Mouse (Mus musculus) spleen, embryonic (tissue): ENCODE measurements around the gene Xrcc6.

Source experiments
- CTCF ChIA-PET: fragments of 350-600 bp; sonication (Branson Sonifier 250); formaldehyde crosslinking; loops from one replicate; lab custom pipeline; 2022; lab: Charles Lee

The Xrcc6 gene

GRCm38 (mm10) chr15:81987646-81988045 lies at the start of gene Xrcc6:
TSS of gene Xrcc6 (plus strand) at chr15:81987835.
- CTCF ChIA-PET, result no interaction called here

GRCm38 (mm10) chr15:81938246-81938645 lies 49.4 kb upstream of the Xrcc6 start:
- CTCF ChIA-PET, result interaction anchor here (1.4 kb wide), 1 partner anchor 13 kb away, joined by 3 read pairs; no protein-coding TSS in a partner anchor

- CTCF ChIA-PET, result interaction anchor here (1.4 kb wide), 1 partner anchor 14 kb away, joined by 3 read pairs; no protein-coding TSS in a partner anchor
These were observed 48.4 kb upstream of the Xrcc6 start for GRCm38 (mm10) chr15:81939157-81939715.

- CTCF ChIA-PET, result no interaction called here
These were observed 47.9 kb upstream of the Xrcc6 start for GRCm38 (mm10) chr15:81939774-81940173.

GRCm38 (mm10) chr15:81940219-81940618 lies 47.4 kb upstream of the Xrcc6 start:
- CTCF ChIA-PET, result no interaction called here

GRCm38 (mm10) chr15:81941010-81941409 lies 46.6 kb upstream of the Xrcc6 start:
- CTCF ChIA-PET, result no interaction called here

- CTCF ChIA-PET, result interaction anchor here (0.6 to 0.7 kb wide), 2 partner anchors 116 to 206 kb away, joined by 3 read pairs; no protein-coding TSS in a partner anchor
These were observed 44.4 kb upstream of the Xrcc6 start for GRCm38 (mm10) chr15:81943176-81943749.

- CTCF ChIA-PET, result no interaction called here
These were observed 38.6 kb upstream of the Xrcc6 start for GRCm38 (mm10) chr15:81949076-81949475.

GRCm38 (mm10) chr15:81949476-81950131 lies 38.0 kb upstream of the Xrcc6 start:
- CTCF ChIA-PET, result interaction anchor here (0.6 kb wide), 1 partner anchor 116 kb away, joined by 5 read pairs; no protein-coding TSS in a partner anchor

GRCm38 (mm10) chr15:81950716-81951115 lies 36.9 kb upstream of the Xrcc6 start:
- CTCF ChIA-PET, result no interaction called here

- CTCF ChIA-PET, result no interaction called here
These were observed 36.5 kb upstream of the Xrcc6 start for GRCm38 (mm10) chr15:81951159-81951558.

- CTCF ChIA-PET, result no interaction called here
These were observed 35.3 kb upstream of the Xrcc6 start for GRCm38 (mm10) chr15:81952310-81952709.

GRCm38 (mm10) chr15:81954151-81954583 lies 33.5 kb upstream of the Xrcc6 start:
- CTCF ChIA-PET, result no interaction called here

GRCm38 (mm10) chr15:81954716-81955115 lies 32.9 kb upstream of the Xrcc6 start:
- CTCF ChIA-PET, result no interaction called here

- CTCF ChIA-PET, result interaction anchor here (0.5 kb wide), 1 partner anchor 23 kb away, joined by 5 read pairs; no protein-coding TSS in a partner anchor
These were observed 32.2 kb upstream of the Xrcc6 start for GRCm38 (mm10) chr15:81955414-81955813.

- CTCF ChIA-PET, result no interaction called here
These were observed 31.2 kb upstream of the Xrcc6 start for GRCm38 (mm10) chr15:81956457-81956856.

- CTCF ChIA-PET, result interaction anchor here (0.7 kb wide), 1 partner anchor 75 kb away, joined by 4 read pairs; no protein-coding TSS in a partner anchor
These were observed 30.0 kb upstream of the Xrcc6 start for GRCm38 (mm10) chr15:81957598-81957997.

- CTCF ChIA-PET, result no interaction called here
These were observed 28.7 kb upstream of the Xrcc6 start for GRCm38 (mm10) chr15:81958906-81959305.

GRCm38 (mm10) chr15:81960171-81961077 lies 27.2 kb upstream of the Xrcc6 start, which contains the start of gene Pmm1:
TSS of gene Pmm1 (minus strand) at chr15:81960930.
- CTCF ChIA-PET, result interaction anchor here (0.6 to 0.7 kb wide), 2 partner anchors 74 to 104 kb away, joined by 3 to 5 read pairs; no protein-coding TSS in a partner anchor

GRCm38 (mm10) chr15:81961078-81961451 lies 26.6 kb upstream of the Xrcc6 start:
- CTCF ChIA-PET, result interaction anchor here (0.6 kb wide), 3 partner anchors 30 to 105 kb away, joined by 3 to 5 read pairs (median 3); no protein-coding TSS in a partner anchor

GRCm38 (mm10) chr15:81964262-81964661 lies 23.4 kb upstream of the Xrcc6 start:
- CTCF ChIA-PET, result no interaction called here
